Mouse (Mus musculus): ENCODE results near the gene Tbc1d4.

Tbc1d4 gene

GRCm38 (mm10) chr14:101504473-101505200, 104.4 kb downstream of the Tbc1d4 start:
- DNase-seq (ENCODE audit: inconsistent age in 2 of 2, low spot score in 1 of 2), result no peak

DNA sequence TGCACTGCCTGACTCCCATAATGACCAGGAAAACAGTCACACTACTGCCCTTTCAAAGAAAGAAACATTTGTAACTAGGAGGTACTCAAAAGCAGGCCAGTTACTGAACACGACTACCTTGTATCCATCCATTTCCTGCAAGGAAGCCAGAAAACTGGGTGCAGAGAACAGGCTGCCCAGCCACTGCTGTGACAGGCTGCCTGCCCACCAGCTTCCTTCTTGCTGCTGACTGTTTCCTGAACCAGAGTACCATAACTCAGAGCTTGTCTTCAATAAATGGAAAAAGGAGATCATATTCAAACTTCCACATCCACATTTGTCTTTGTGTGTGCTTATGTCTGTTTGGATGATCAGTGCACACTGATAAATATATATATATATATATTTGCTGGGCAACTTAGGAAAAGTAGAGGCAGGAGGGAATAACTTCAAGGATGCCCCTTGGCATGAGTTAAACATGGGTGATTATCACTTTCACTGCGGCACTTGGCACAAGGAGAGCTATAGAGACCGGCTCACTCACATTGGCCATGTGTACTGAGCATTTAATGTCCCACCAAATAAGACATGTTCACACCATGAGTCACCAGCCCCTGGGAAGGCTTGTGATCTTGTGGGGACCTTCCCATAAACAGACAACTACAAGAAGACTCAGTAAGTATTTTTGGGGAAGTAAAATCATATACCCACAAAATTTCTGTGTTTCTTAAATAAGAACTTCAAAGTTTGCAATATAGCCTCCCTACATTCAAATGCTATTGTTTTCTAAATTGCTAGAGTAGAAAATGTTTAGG, 105.6 kb downstream of the Tbc1d4 start:
- DNase-seq (ENCODE audit: inconsistent age in 2 of 2, low spot score in 1 of 2), result no peak

- DNase-seq (ENCODE audit: inconsistent age in 2 of 2, low spot score in 1 of 2), result no peak
Observed at GRCm38 (mm10) chr14:101501868-101502267, 107.1 kb downstream of the Tbc1d4 start.

DNA sequence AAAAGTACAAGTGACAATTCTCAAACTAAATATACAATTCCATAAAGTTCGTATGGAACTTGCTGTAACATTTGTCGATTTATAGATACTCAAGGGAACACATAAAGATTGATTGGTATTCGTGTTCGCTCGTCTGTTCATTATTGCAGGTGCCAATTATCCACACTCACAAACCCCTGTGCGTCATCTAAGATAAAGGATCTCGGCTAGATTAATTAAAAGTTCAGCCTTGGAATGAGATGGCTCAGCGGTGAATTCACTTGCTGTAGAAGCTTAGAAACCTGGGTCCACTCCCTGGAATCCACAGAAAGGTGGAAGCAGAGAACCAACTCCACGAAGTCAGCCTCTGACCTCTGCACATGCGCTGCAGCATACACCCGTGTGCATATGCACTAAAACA, 107.5 kb downstream of the Tbc1d4 start:
- no peak for DNase-seq (ENCODE audit: inconsistent age in 2 of 2, low spot score in 1 of 2)

GRCm38 (mm10) chr14:101500826-101501225, 108.2 kb downstream of the Tbc1d4 start:
- no peak for DNase-seq (ENCODE audit: inconsistent age in 2 of 2, low spot score in 1 of 2)

- no peak for DNase-seq (ENCODE audit: inconsistent age in 2 of 2, low spot score in 1 of 2)
Observed at GRCm38 (mm10) chr14:101499838-101500237, 109.2 kb downstream of the Tbc1d4 start.

DNA sequence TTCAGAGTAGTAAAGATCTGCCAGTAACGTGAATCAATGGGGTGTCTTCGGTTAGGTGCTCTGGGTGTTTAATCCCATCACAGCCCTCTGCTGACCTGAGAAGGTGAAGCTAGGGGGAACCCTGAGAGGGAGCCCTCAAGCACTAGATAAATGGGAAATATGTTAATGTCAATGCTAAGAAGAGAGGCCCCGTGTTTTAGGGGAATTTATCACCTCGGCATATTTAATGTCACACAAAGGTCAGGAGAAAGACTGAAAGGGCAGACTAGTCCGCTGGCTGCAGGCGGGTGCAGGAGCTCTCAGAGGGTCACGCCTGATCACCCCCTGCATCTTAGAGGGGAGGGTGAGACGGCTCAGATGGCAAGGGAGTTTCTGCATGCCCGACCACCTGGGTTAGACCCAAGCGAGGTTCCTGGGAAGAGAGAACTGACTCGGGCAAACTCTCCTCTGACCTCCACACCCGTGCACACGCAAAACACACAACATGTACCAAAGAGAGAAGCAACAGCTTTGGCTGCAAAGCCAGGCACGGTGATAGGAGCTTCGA, 120.7 kb downstream of the Tbc1d4 start:
- no peak for DNase-seq (ENCODE audit: inconsistent age in 2 of 2, low spot score in 1 of 2)

DNA sequence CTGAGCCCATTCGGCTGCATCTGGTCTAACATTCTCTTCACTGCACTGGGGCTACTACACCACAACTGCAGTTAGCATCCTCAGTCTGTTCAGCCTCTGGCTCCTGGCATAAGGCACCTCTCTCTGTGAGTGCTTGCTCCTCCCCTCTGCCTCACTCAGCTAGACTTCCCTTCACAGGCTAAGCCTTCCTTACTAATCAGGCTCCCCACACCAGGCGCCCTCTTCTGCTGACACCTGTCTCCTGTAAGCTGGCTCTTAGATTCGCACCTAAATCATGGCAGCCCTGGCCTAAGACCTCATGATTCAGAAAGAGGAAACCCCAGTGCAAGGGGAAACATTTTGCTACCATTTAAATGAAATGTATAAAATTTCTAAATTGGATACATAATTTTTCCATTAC, 122.4 kb downstream of the Tbc1d4 start:
- no peak for DNase-seq (ENCODE audit: inconsistent age in 2 of 2, low spot score in 1 of 2)

DNA sequence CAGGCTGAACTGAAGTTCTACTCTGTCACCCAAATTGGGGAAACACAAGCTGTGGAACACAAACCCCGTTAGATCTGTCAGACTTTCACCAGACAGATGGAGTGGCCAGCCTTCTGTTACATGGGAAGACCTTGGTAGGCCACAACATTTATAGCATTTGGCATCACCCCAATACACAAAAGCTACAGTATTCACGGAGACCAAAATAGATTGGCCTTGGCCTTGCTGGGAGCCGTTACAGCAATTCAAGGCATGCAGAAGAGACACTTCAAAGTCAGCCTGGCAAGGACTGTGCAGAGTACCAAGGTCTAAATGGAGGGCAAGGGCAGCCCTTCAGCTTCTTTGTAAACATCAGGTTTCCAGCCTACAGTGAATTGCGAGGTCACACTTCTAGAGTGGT, 125.8 kb downstream of the Tbc1d4 start:
- peak; percentile 79 to 93 for DNase-seq (ENCODE audit: inconsistent age in 2 of 2, low spot score in 1 of 2)

- DNase-seq (ENCODE audit: inconsistent age in 2 of 2, low spot score in 1 of 2), result peak; percentile 46 to 85
Observed at GRCm38 (mm10) chr14:101482270-101482669, 126.7 kb downstream of the Tbc1d4 start.

DNA sequence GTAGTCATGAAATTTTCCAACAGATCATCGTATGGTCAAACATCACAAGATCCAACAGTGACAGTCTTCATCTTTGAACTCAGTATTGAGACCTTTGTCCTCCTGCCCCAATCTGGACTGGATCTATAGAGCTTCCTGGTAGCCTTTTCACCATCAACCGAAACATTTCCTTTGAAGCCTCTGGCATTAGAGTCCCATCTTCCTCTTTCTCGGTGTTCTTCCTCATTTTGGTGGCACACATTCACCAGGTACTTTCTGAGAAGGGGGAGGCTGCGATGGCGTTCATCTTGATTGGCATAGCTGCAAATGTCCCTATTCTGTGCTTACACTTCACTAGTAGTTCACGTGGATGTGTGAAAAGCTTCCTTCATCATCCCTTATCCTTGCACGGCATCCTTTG, 127.8 kb downstream of the Tbc1d4 start:
- DNase-seq (ENCODE audit: inconsistent age in 2 of 2, low spot score in 1 of 2), result no peak

DNA sequence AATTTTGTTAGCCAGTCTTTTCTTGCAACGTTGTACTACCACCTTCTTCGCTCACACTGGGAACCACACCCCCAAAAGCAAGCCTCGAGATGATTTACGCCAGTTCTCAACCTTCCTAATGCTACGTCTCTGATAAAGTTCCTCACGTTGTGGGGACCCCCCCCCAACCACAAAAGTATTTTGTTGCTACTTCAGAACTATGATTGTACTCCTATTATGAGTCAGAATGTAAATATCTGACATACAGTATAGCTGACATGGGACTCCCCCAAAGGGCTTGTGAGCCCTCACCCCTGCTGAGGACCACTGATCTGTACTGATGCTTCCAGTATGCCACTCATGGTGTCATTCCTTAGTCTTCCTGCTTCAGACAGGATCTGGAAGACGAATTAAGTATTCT, 128.4 kb downstream of the Tbc1d4 start:
- DNase-seq (ENCODE audit: inconsistent age in 2 of 2, low spot score in 1 of 2), result no peak

DNA sequence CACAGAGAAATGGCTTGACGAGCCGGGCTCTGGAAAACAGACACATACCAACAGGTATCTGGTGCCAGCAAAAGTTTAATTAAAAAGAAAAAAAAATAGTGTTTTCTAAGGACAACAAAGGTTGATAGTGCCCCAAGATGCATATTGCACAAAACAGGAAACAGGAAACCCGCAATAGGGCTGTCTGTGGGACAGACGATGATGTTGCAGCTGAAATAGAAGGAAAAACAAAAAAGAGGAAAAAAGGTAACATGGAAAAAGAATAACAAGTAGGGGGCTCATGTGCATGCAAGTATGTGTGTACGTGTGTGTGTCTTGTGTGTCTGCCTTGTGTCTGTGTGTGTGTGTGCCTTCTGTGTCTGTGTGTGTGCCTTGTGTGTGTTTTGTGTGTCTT, 131.2 kb downstream of the Tbc1d4 start:
- no peak for DNase-seq (ENCODE audit: inconsistent age in 2 of 2, low spot score in 1 of 2)

- peak; percentile 58 to 88 for DNase-seq (ENCODE audit: inconsistent age in 2 of 2, low spot score in 1 of 2)
Observed at GRCm38 (mm10) chr14:101477081-101477826, 131.7 kb downstream of the Tbc1d4 start.

DNA sequence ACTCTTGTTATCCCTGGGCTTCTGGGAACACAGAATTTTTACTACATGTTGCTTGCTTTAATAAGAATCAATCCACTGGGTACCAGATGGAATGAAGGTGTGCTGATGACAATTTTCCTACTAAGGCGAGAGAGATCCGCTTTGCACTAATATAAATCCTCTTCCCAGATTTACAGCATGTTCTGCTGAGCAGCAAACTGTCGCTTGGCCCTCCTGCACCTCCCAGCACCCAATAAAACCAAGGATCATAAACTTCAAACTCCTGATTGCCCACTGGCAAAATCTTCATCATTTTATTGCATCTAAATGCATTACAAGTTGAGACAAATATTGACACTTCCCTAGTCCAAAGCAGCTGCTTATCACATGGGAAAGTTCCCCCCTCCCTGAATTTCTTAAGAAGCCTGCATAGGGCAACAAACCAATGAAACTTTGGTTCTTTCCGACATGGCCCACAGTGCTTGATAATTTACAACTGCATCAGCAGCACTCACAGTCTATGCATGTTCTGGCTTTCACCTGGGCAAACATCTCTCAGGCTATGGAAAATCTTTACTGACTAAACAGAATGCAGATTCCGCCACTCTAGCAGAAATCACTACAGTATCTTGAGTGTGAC, 139.4 kb downstream of the Tbc1d4 start:
- no peak for DNase-seq (ENCODE audit: inconsistent age in 2 of 2, low spot score in 1 of 2)

GRCm38 (mm10) chr14:101468143-101468542, 140.8 kb downstream of the Tbc1d4 start:
- DNase-seq (ENCODE audit: inconsistent age in 2 of 2, low spot score in 1 of 2), result no peak

GRCm38 (mm10) chr14:101467532-101467931, 141.5 kb downstream of the Tbc1d4 start:
- no peak for DNase-seq (ENCODE audit: inconsistent age in 2 of 2, low spot score in 1 of 2)

DNA sequence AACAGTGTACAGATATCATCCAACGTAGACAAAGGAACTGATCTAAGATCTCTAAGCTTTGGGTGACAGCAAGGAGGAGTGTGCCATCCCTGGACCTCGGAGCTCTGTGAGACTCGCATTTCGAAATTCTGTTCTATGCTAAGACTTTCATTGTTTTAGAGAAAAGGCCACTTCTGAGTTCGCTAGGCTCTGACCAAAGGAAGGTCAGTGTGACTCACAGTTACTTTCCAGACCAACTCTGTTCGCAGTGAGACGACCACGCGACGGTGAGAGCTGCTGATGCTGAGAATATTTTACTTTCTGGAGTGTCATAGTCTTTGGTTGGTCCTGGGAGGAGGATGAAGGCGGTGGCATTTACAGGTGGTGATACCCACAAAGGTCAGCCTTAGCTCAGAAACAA, 142.5 kb downstream of the Tbc1d4 start:
- DNase-seq (ENCODE audit: inconsistent age in 2 of 2, low spot score in 1 of 2), result peak; percentile 47 to 80

DNA sequence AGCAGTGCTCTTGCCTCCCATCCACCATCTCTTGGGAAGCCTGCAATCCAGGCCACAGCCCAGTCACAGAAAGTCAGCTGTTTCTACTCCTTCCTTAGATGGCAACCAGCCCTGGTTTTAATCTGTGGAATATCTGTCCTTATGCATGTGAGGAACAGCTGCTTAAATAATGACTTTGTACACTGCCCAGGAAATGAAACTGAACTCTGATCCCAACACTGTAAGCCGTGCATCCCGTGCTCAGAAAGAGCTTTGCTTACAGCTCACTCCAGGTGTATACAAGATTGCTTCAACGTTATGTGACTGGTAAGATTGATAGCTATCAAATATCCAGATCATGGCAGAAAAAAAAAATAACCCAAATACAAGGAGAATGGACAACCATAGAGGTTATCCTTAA, 143.1 kb downstream of the Tbc1d4 start:
- no peak for DNase-seq (ENCODE audit: inconsistent age in 2 of 2, low spot score in 1 of 2)

GRCm38 (mm10) chr14:101460768-101461167, 148.2 kb downstream of the Tbc1d4 start:
- peak; percentile 76 to 93 for DNase-seq (ENCODE audit: inconsistent age in 2 of 2, low spot score in 1 of 2)

DNA sequence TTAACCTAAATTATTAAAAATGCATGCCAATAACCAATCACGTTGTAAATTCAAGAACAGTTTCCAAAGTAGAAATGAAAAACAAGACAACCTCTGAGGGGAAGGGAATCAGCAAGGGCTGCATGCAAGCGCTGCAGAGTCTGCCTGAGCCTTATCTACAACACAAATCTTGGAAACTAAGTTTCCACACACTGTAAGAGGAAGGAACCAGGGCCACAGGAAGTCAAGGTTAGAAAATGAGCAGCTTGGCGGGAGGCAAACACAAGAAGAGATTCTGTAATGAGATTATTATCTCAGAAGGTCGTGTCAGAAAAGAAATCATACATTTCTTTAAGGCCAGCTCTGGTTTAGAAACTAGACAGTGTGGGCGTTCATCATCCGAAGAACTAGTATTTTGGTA, 156.1 kb downstream of the Tbc1d4 start:
- peak in 1 of 2 experiments; percentile 76 for DNase-seq (ENCODE audit: inconsistent age in 2 of 2, low spot score in 1 of 2)

Measured in adrenal gland, adult (tissue).